Mouse (Mus musculus) embryonic fibroblast, embryonic 13.5 days (primary cell): ENCODE measurements around the gene Zfp933.
"Not testable (repeated sequence)": the region's sequence is repeated elsewhere in the genome, so short reads cannot be mapped to it uniquely, and the experiment has no call there.

Experiments used
- CTCF ChIP-seq: IDR thresholded peaks from 2 replicates; pipeline ENCODE4 v1.5.1; 2011; ENCODE audit warnings: mild to moderate bottlenecking, control low read depth, low read length, moderate library complexity, borderline replicate concordance; ENCODE audit not compliant: insufficient read depth
- POLR2A ChIP-seq: IDR thresholded peaks from 2 replicates; pipeline ENCODE4 v1.6.1; 2011; ENCODE audit warnings: low read depth, mild to moderate bottlenecking, control low read depth, low read length, moderate library complexity

DNA sequence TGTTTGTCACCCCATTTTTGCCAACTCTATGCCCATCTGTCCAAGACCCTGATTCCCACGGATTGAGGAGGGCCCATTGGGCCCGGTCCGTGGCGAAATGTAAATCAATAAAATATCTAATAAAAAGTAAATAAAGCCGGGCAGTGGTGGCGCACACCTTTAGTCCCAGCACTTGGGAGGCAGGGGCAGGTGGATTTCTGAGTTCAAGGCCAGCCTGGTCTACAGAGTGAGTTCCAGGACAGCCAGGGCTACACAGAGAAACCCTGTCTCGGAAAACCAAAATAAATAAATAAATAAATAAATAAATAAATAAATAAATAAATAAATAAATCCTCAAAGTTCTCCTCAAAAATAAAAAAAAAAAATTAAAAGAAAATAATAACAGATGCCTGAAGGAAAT, 28.5 kb downstream of the Zfp933 start:
- not testable (repeated sequence) for TF ChIP-seq CTCF, POLR2A
